Mouse (Mus musculus) CH12.LX (cell line): ENCODE results near the gene Tprkb. TPM values are rescaled to one million over a fixed set of nuclear protein-coding genes. Genes with fewer than 3 reads are reported as not detected.

Experiments
- DNase-seq: peaks from one replicate; pipeline ENCODE4 v3.0.0-alpha.2; 2013; ENCODE audit errors: extremely low read depth
- H3K27ac ChIP-seq: 2 replicates; pipeline ENCODE4 v1.5.1; 2012; ENCODE audit warnings: low read depth, mild to moderate bottlenecking, control low read depth, moderate library complexity; ENCODE audit not compliant: insufficient read depth
- H3K27me3 ChIP-seq: replicated peaks from 2 replicates; pipeline ENCODE3; 2012; ENCODE audit warnings: inconsistent platforms
- H3K36me3 ChIP-seq, 2 experiments: replicated peaks in 1 of 2; 2 replicates each; pipeline versions ENCODE3 to v1.6.1; 2012; ENCODE audit warnings: inconsistent platforms in 1 of 2, low read length in 1 of 2, mild to moderate bottlenecking in 1 of 2, mixed read lengths in 1 of 2, moderate library complexity in 1 of 2; ENCODE audit not compliant: control insufficient read depth in 1 of 2, insufficient read depth in 1 of 2
- H3K4me1 ChIP-seq, 2 experiments: 2 replicates each; pipeline ENCODE4 v1.6.1; 2012; ENCODE audit warnings: inconsistent platforms in 1 of 2, moderate library complexity in 1 of 2; ENCODE audit not compliant: insufficient read depth in 2 of 2, control insufficient read depth in 1 of 2
- H3K4me2 ChIP-seq: 2 replicates; pipeline ENCODE4 v1.6.1; 2012; ENCODE audit warnings: low read depth, mild to moderate bottlenecking, control low read depth; ENCODE audit not compliant: poor library complexity, insufficient read depth, severe bottlenecking
- H3K4me3 ChIP-seq, 3 experiments: fragments of 150-350 bp in 1 of 3; sonication (generic) in 1 of 3; replicated peaks in 1 of 3; 2 replicates each; pipeline versions ENCODE3 to v1.5.1; 2011 to 2012; ENCODE audit warnings: low read depth in 2 of 3, low read length in 2 of 3, mild to moderate bottlenecking in 2 of 3, moderate library complexity in 2 of 3, control low read depth in 1 of 3, improper control_type of control experiment in 1 of 3, inconsistent platforms in 1 of 3, mixed read lengths in 1 of 3; ENCODE audit not compliant: poor library complexity in 1 of 3
- H3K79me2 ChIP-seq: replicated peaks from 2 replicates; pipeline ENCODE4 v1.6.1; 2012; ENCODE audit warnings: mild to moderate bottlenecking, moderate library complexity; ENCODE audit not compliant: control insufficient read depth, poor library complexity, insufficient read depth, severe bottlenecking; ENCODE audit errors: extremely low read depth
- H3K9ac ChIP-seq: 2 replicates; pipeline ENCODE4 v1.6.1; 2012; ENCODE audit warnings: low read depth, mild to moderate bottlenecking, control low read depth, moderate library complexity; ENCODE audit not compliant: insufficient read depth
- H3K9me3 ChIP-seq: replicated peaks from 2 replicates; pipeline ENCODE3; 2012; ENCODE audit warnings: low read length, inconsistent platforms, mixed read lengths
- CHD1 ChIP-seq: IDR thresholded peaks from 2 replicates; pipeline ENCODE4 v1.6.1; 2012; ENCODE audit warnings: low read depth, low read length, improper control_type of control experiment, inconsistent platforms
- CHD2 ChIP-seq: IDR thresholded peaks from 2 replicates; pipeline ENCODE4 v1.6.1; 2011; ENCODE audit warnings: low read length, improper control_type of control experiment
- ELF1 ChIP-seq: IDR thresholded peaks from 2 replicates; pipeline ENCODE4 v1.6.1; 2014; ENCODE audit warnings: low read depth, mild to moderate bottlenecking, inconsistent platforms, low read length, improper control_type of control experiment
- ETS1 ChIP-seq: conservative IDR thresholded peaks from 2 replicates; pipeline ENCODE4 v1.6.1; 2012; ENCODE audit warnings: low read depth, mild to moderate bottlenecking, inconsistent platforms, low read length, improper control_type of control experiment, moderate library complexity
- HCFC1 ChIP-seq: IDR thresholded peaks from 2 replicates; pipeline ENCODE4 v1.6.1; 2012; ENCODE audit warnings: low read depth, mild to moderate bottlenecking, inconsistent platforms, low read length, improper control_type of control experiment
- IRF4 ChIP-seq: IDR thresholded peaks from 2 replicates; pipeline ENCODE4 v1.6.1; 2014; ENCODE audit warnings: low read depth, mild to moderate bottlenecking, inconsistent platforms, low read length, improper control_type of control experiment
- JUN ChIP-seq: IDR thresholded peaks from 2 replicates; pipeline ENCODE4 v1.6.1; 2011; ENCODE audit warnings: low read depth, mild to moderate bottlenecking, low read length, improper control_type of control experiment, moderate library complexity; ENCODE audit not compliant: insufficient read depth
- KAT2A ChIP-seq: IDR thresholded peaks from 2 replicates; pipeline ENCODE4 v1.6.1; 2012; ENCODE audit warnings: low read length, improper control_type of control experiment, inconsistent platforms; ENCODE audit not compliant: insufficient replicate concordance
- MAFK ChIP-seq: IDR thresholded peaks from 2 replicates; pipeline ENCODE4 v1.6.1; 2011; ENCODE audit warnings: low read length, improper control_type of control experiment; ENCODE audit not compliant: insufficient replicate concordance
- MAX ChIP-seq: IDR thresholded peaks from 2 replicates; pipeline ENCODE4 v1.6.1; 2011; ENCODE audit warnings: low read length, improper control_type of control experiment
- MAZ ChIP-seq: IDR thresholded peaks from 2 replicates; pipeline ENCODE4 v1.6.1; 2012; ENCODE audit warnings: low read depth, mild to moderate bottlenecking, inconsistent platforms, low read length, improper control_type of control experiment, moderate library complexity
- MEF2A ChIP-seq: IDR thresholded peaks from 2 replicates; pipeline ENCODE4 v1.6.1; 2014; ENCODE audit warnings: low read depth, mild to moderate bottlenecking, inconsistent platforms, low read length, improper control_type of control experiment, borderline replicate concordance
- MXI1 ChIP-seq: IDR thresholded peaks from 2 replicates; pipeline ENCODE4 v1.6.1; 2011; ENCODE audit warnings: mild to moderate bottlenecking, low read depth, low read length, improper control_type of control experiment
- NRF1 ChIP-seq: IDR thresholded peaks from 2 replicates; pipeline ENCODE4 v1.6.1; 2014; ENCODE audit warnings: low read depth, mild to moderate bottlenecking, inconsistent platforms, low read length, improper control_type of control experiment, moderate library complexity
- POLR2AphosphoS2 ChIP-seq: IDR thresholded peaks from 2 replicates; pipeline ENCODE4 v1.6.1; 2011; ENCODE audit warnings: low read depth, low read length, improper control_type of control experiment
- RAD21 ChIP-seq: IDR thresholded peaks from 2 replicates; pipeline ENCODE4 v1.6.1; 2011; ENCODE audit warnings: low read depth, mild to moderate bottlenecking, low read length, improper control_type of control experiment, moderate library complexity
- SIN3A ChIP-seq: IDR thresholded peaks from 2 replicates; pipeline ENCODE4 v1.6.1; 2012; ENCODE audit warnings: low read length, improper control_type of control experiment, inconsistent platforms
- TCF12 ChIP-seq: IDR thresholded peaks from 2 replicates; pipeline ENCODE4 v1.6.1; 2014; ENCODE audit warnings: low read depth, mild to moderate bottlenecking, inconsistent platforms, low read length, improper control_type of control experiment
- UBTF ChIP-seq: IDR thresholded peaks from 2 replicates; pipeline ENCODE4 v1.6.1; 2012; ENCODE audit warnings: low read depth, mild to moderate bottlenecking, inconsistent platforms, low read length, improper control_type of control experiment, moderate library complexity
- USF2 ChIP-seq: conservative IDR thresholded peaks from 2 replicates; pipeline ENCODE4 v1.6.1; 2011; ENCODE audit warnings: low read depth, low read length, improper control_type of control experiment
- ZMIZ1 ChIP-seq: IDR thresholded peaks from 2 replicates; pipeline ENCODE4 v1.6.1; 2012; ENCODE audit warnings: low read depth, mild to moderate bottlenecking, inconsistent platforms, low read length, improper control_type of control experiment
- dilution Hi-C: fragments of 300-500 bp; cut with MboI; formaldehyde crosslinking; loops from 2 replicates; pipeline ENCODE4 v1.14.3; 2020; ENCODE audit warnings: low sequenced_read_pairs; ENCODE audit not compliant: extremely low pct_unique_long_range_greater_than_20kb, extremely low pct_ligation_motif_present
- in situ Hi-C: fragments of 300-500 bp; cut with MboI; formaldehyde crosslinking; loops from 3 replicates; pipeline ENCODE4 v1.14.3; 2019; ENCODE audit warnings: low sequenced_read_pairs, low pct_ligation_motif_present, low pct_unique_long_range_greater_than_20kb, mixed read lengths
- polyA plus RNA-seq: library from polyadenylated mRNA; unstranded; fragments of >175 nt; gene quantifications from 2 replicates; pipeline ENCODE4 v1.2.1, GENCODE M21; 2012; ENCODE audit warnings: low read depth; ENCODE audit not compliant: insufficient read length
- total RNA-seq, 2 experiments: library from RNA; depleted of rRNA; stranded (reverse); fragments of 300-350 nt in 1 of 2; fragments of >200 nt in 1 of 2; gene quantifications; 2 replicates each; pipeline ENCODE4 v1.2.3; 2012 to 2014

Gene Tprkb
- total and polyA plus RNA-seq, 3 experiments = 21.2 to 59.8 (median 39.7) TPM

GRCm38 (mm10) chr6:85972699-85973098, 61.0 kb downstream of the Tprkb start:
- no peak overlapping the region for H3K27ac ChIP-seq
- H3K36me3 ChIP-seq = no peaks in the 10 kb centered on the region
- TF ChIP-seq CHD2 = no peak
- in situ Hi-C loops = loop anchor here (5.0 kb wide), 1 partner anchor 35 kb away; no protein-coding TSS in a partner anchor
- no peaks in the 10 kb centered on the region for H3K79me2 ChIP-seq
- no peaks in the 10 kb centered on the region for H3K4me1 ChIP-seq
- H3K4me3 ChIP-seq = no peak overlapping the region
- H3K4me2 ChIP-seq = no peak overlapping the region
- dilution Hi-C loops = no loop called here
- peaks cover 7% of the 10 kb centered on the region for H3K9me3 ChIP-seq
- H3K27me3 ChIP-seq = no peaks in the 10 kb centered on the region
- no peak for DNase-seq
- H3K9ac ChIP-seq = no peak overlapping the region

- Histone ChIP-seq H3K4me2 (no peak overlapping the region), H3K27me3 (no peaks in the 10 kb centered on the region), H3K4me3 (no peak overlapping the region), H3K79me2 (no peaks in the 10 kb centered on the region), H3K4me1 (no peaks in the 10 kb centered on the region), H3K27ac (no peak overlapping the region), H3K9me3 (peaks cover 12% of the 10 kb centered on the region), H3K36me3 (no peaks in the 10 kb centered on the region), H3K9ac (no peak overlapping the region)
- no peak for DNase-seq
- dilution Hi-C loops (no loop called here), in situ Hi-C loops (loop anchor here (5.0 kb wide), 1 partner anchor 34 kb away; no protein-coding TSS in a partner anchor)
- TF ChIP-seq NRF1 = no peak
- no peak for TF ChIP-seq CHD1
- no peak for TF ChIP-seq CHD2
- TF ChIP-seq IRF4 = no peak
- TF ChIP-seq MEF2A = no peak
- no peak for TF ChIP-seq HCFC1
- TF ChIP-seq POLR2AphosphoS2 = no peak
- no peak for TF ChIP-seq JUN
- TF ChIP-seq MAFK = no peak
- TF ChIP-seq ZMIZ1 = no peak
- no peak for TF ChIP-seq TCF12
- no peak for TF ChIP-seq RAD21
These were observed 61.7 kb downstream of the Tprkb start for GRCm38 (mm10) chr6:85973336-85973735.

- H3K27me3 ChIP-seq = no peaks in the 10 kb centered on the region
- no peak overlapping the region for H3K27ac ChIP-seq
- TF ChIP-seq CHD2 = no peak
- TF ChIP-seq MXI1 = no peak
- no peak for TF ChIP-seq CHD1
- no peak for TF ChIP-seq MAX
- TF ChIP-seq MAZ = no peak
- TF ChIP-seq ELF1 = no peak
- TF ChIP-seq KAT2A = no peak
- TF ChIP-seq UBTF = no peak
- TF ChIP-seq ETS1 = no peak
- TF ChIP-seq SIN3A = no peak
- TF ChIP-seq USF2 = no peak
- TF ChIP-seq, all 38 proteins: peak for 0
- dilution Hi-C loops = no loop called here
- H3K79me2 ChIP-seq = no peaks in the 10 kb centered on the region
- DNase-seq = no peak
- H3K4me1 ChIP-seq = no peaks in the 10 kb centered on the region
- peaks cover 22% of the 10 kb centered on the region for H3K9me3 ChIP-seq
- in situ Hi-C loops = loop anchor here (5.0 kb wide), 1 partner anchor 32 kb away; no protein-coding TSS in a partner anchor
- no peaks in the 10 kb centered on the region for H3K36me3 ChIP-seq
- no peak overlapping the region for H3K9ac ChIP-seq
- no peak overlapping the region for H3K4me3 ChIP-seq
- no peak overlapping the region for H3K4me2 ChIP-seq
These were observed 63.4 kb downstream of the Tprkb start for GRCm38 (mm10) chr6:85974941-85975617.
